Mouse (Mus musculus) heart, postnatal 0 days (tissue): Measurements from ENCODE around the gene Clybl. TPM values are rescaled to one million over a fixed set of nuclear protein-coding genes. Genes with fewer than 3 reads are reported as not detected.

Experiments
- ATAC-seq: fragments of 200-750 bp; cut with Nextera tagmentation; 2 replicates; pipeline ENCODE4 v1.8.0; 2017; ENCODE audit warnings: low read depth, moderate number of reproducible peaks, moderate library complexity; ENCODE audit not compliant: insufficient read depth
- DNase-seq: peaks from one replicate; pipeline ENCODE4 v3.0.0-alpha.2; 2016; ENCODE audit warnings: low spot score
- H3K27ac ChIP-seq: fragments of 300-500 bp; sonication (generic); 2 replicates; pipeline ENCODE4 v1.5.1; 2014; ENCODE audit warnings: low read depth, mild to moderate bottlenecking
- H3K27me3 ChIP-seq: fragments of 300-500 bp; sonication (generic); 2 replicates; pipeline ENCODE4 v1.6.1; 2014; ENCODE audit warnings: low read length, mixed read lengths; ENCODE audit not compliant: control insufficient read depth, insufficient read depth
- H3K36me3 ChIP-seq: fragments of 300-500 bp; sonication (generic); replicated peaks from 2 replicates; pipeline ENCODE4 v1.6.1; 2014; ENCODE audit warnings: low read length, mixed read lengths; ENCODE audit not compliant: control insufficient read depth, insufficient read depth
- H3K4me1 ChIP-seq: fragments of 300-500 bp; sonication (generic); 2 replicates; pipeline ENCODE4 v1.6.1; 2014; ENCODE audit warnings: antibody characterized with exemption; ENCODE audit not compliant: control insufficient read depth, insufficient read depth
- H3K4me2 ChIP-seq: fragments of 300-500 bp; sonication (generic); 2 replicates; pipeline ENCODE4 v1.6.1; 2014; ENCODE audit warnings: low read depth, mild to moderate bottlenecking, low read length, moderate library complexity
- H3K4me3 ChIP-seq: fragments of 300-500 bp; sonication (generic); 2 replicates; pipeline ENCODE4 v1.5.1; 2014; ENCODE audit warnings: low read depth, low read length
- H3K9ac ChIP-seq: fragments of 300-500 bp; sonication (generic); replicated peaks from 2 replicates; pipeline ENCODE4 v1.6.1; 2014; ENCODE audit warnings: low read depth, low read length, mixed read lengths
- H3K9me3 ChIP-seq: fragments of 300-500 bp; sonication (generic); replicated peaks from 2 replicates; pipeline ENCODE4 v1.6.1; 2016; ENCODE audit warnings: low read length; ENCODE audit not compliant: control insufficient read depth
- CTCF ChIP-seq: IDR thresholded peaks from 2 replicates; pipeline ENCODE4 v1.5.1; 2016; ENCODE audit warnings: antibody characterized with exemption, control low read depth, low read depth
- EP300 ChIP-seq: IDR thresholded peaks from 2 replicates; pipeline ENCODE4 v1.6.1; 2016; ENCODE audit warnings: antibody characterized with exemption, low read depth
- WGBS: fragments of 180-500 bp; shearing (Covaris S2); extraction: QIAGEN DNeasy Blood & Tissue Kit; methylation state at CpG from one replicate; pipeline ENCODE4 v1.1.7; 2014; 5-methylcytosine and 5-hydroxymethylcytosine counted together
- polyA plus RNA-seq: library from polyadenylated mRNA; unstranded; fragments of >200 nt; fragmentation: Nextera tagmentation; extraction: Ambion mirVana; gene quantifications from 2 replicates; pipeline ENCODE4 v1.2.1, GENCODE M21; 2015
- total RNA-seq: library from RNA; depleted of rRNA; stranded (reverse); fragments of >200 nt; gene quantifications from 2 replicates; pipeline ENCODE4 v1.2.3, GENCODE M21; 2014; ENCODE audit warnings: low replicate concordance

Clybl gene
- total and polyA plus RNA-seq, 2 experiments from 2014 or later = 74.6 to 111 TPM

- H3K4me1 ChIP-seq = no peaks in the 10 kb centered on the region
- no peak for DNase-seq
- no peak for TF ChIP-seq CTCF
- H3K27me3 ChIP-seq = no peaks in the 10 kb centered on the region
- no peak overlapping the region for H3K27ac ChIP-seq
- ATAC-seq = no peak
- no peaks in the 10 kb centered on the region for H3K9me3 ChIP-seq
- H3K9ac ChIP-seq = no peak overlapping the region
- no peak overlapping the region for H3K4me2 ChIP-seq
- H3K36me3 ChIP-seq = no peaks in the 10 kb centered on the region
- H3K4me3 ChIP-seq = no peak overlapping the region
- WGBS = 67% methylated on average over 2 of the region's 2 CpGs
These were observed 115.4 kb downstream of the Clybl start for GRCm38 (mm10) chr14:122296864-122297263.

DNA sequence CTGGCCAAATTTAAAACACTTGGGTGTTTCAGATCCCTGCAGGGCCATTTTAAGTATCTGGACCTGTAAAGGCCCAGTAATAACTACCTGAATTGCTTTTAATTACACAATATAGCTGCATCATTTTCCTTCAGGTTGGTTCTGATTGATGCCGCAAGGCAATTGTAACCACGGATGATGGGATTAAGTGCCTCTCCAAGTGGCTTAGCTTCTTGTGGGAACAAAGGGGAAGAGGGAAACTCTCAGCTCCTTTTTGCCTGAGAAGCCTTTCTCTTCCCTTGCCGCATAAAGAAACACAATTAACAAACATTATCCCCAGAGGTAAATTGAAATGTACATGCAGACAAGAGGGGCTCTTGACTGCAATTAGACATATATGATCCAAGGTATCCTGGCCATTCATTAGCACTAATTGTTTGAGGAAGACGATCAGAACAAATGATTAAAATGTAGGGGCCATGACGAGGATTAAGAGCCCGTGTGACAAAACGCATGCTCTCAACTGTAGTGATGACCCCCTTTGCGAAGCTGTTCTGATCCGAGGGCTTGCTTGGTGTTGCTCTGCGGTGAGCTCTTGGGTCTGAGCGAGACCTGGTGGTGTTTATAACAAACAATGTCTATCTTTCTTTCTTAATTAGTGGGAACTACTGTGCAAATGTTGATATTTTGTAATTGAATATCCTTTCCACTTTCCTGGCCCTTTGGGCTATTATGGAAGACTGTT, 116.0 kb downstream of the Clybl start:
- Histone ChIP-seq H3K4me3 (no peak overlapping the region), H3K27me3 (no peaks in the 10 kb centered on the region), H3K4me2 (no peak overlapping the region), H3K9ac (no peak overlapping the region), H3K36me3 (no peaks in the 10 kb centered on the region), H3K9me3 (no peaks in the 10 kb centered on the region), H3K27ac (no peak overlapping the region), H3K4me1 (no peaks in the 10 kb centered on the region)
- WGBS = 71% methylated on average over 11 of the region's 11 CpGs
- DNase-seq = no peak
- no peak for TF ChIP-seq EP300
- no peak for TF ChIP-seq CTCF
- no peak for ATAC-seq

DNA sequence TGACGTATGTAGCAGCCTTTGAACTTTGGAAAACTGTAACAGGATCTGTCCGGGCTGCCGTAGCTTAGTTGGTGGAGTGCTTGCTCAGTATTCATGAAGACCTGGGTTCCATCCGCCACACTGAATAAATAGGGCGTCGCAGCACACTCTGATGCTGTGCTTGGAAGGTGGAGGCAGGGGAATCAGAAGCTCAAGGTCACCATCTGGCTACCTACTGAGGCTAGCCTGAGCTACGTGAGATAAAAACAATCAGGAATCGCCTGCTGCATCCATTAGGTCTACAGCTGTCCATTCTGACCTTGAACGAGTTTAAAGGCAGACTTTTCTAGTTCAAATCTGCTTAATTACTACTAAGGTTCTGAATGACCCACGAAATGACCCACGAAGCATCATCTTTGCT, 118.8 kb downstream of the Clybl start:
- Histone ChIP-seq H3K4me3 (no peak overlapping the region), H3K4me1 (no peaks in the 10 kb centered on the region), H3K36me3 (no peaks in the 10 kb centered on the region), H3K27me3 (no peaks in the 10 kb centered on the region), H3K27ac (no peak overlapping the region), H3K9ac (no peak overlapping the region), H3K9me3 (no peaks in the 10 kb centered on the region), H3K4me2 (no peak overlapping the region)
- ATAC-seq (no peak), DNase-seq (no peak)
- 85% methylated on average over 11 of the region's 11 CpGs for WGBS
- TF ChIP-seq EP300 (no peak), CTCF (no peak)

DNA sequence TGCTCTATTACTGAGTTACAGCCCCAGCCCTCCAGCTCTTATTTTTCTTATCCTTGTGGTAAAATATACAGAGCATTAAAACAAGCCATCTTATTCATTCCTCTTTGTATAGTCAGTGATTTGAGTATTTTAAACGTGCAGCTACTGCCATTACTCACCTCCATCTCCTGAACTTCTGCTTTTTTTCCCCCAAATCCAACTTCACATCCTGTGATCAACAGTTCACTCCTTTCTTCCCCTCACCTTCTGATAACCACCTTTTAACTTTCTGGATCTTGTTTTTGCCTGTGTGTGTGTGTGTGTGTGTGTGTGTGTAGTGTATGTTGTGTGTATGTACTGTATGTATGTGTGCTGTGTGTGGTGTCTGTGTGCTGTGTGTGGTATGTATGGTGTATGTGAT, 122.3 kb downstream of the Clybl start:
- Histone ChIP-seq H3K4me1 (no peaks in the 10 kb centered on the region), H3K9me3 (no peaks in the 10 kb centered on the region), H3K4me2 (no peak overlapping the region), H3K4me3 (no peak overlapping the region), H3K27ac (no peak overlapping the region), H3K36me3 (no peaks in the 10 kb centered on the region), H3K9ac (no peak overlapping the region), H3K27me3 (no peaks in the 10 kb centered on the region)
- TF ChIP-seq EP300 = no peak
- no peak for TF ChIP-seq CTCF
- 56% methylated on average over 1 of the region's 1 CpGs for WGBS
- no peak for DNase-seq
- no peak for ATAC-seq

DNA sequence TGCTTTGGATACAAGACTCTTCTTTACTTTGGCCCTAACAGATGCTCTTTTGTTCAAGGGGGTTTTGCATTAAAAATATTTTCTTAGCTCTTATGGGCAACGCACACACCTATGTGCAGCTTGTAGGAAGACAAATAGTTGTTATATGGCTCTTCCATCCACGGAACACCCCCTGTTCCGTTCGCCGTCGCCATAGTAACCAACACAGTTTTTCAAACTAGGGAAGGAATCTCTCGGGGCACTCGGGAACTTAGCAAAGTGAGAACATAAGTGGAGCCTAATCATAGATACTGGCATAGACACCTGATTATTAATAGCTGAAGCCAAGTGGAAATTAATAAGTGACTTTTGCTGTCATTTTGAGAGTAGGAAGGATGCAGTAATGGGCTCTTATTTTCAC, 123.6 kb downstream of the Clybl start:
- no peaks in the 10 kb centered on the region for H3K36me3 ChIP-seq
- no peaks in the 10 kb centered on the region for H3K9me3 ChIP-seq
- H3K4me2 ChIP-seq = no peak overlapping the region
- no peak overlapping the region for H3K27ac ChIP-seq
- no peak for ATAC-seq
- no peak overlapping the region for H3K9ac ChIP-seq
- no peak for DNase-seq
- no peaks in the 10 kb centered on the region for H3K27me3 ChIP-seq
- H3K4me3 ChIP-seq = no peak overlapping the region
- 67% methylated on average over 8 of the region's 8 CpGs for WGBS
- no peak for TF ChIP-seq EP300
- no peak for TF ChIP-seq CTCF
- H3K4me1 ChIP-seq = no peaks in the 10 kb centered on the region

GRCm38 (mm10) chr14:122312415-122312814, 130.9 kb downstream of the Clybl start:
- no peak overlapping the region for H3K4me2 ChIP-seq
- TF ChIP-seq CTCF (no peak), EP300 (no peak)
- 0 out of 2 replicates have a peak, but pooled peaks cover 4% of the 10 kb centered on the region for H3K9me3 ChIP-seq
- DNase-seq (no peak), ATAC-seq (no peak)
- H3K4me1 ChIP-seq = no peaks in the 10 kb centered on the region
- WGBS = 89% methylated on average over 6 of the region's 6 CpGs
- H3K36me3 ChIP-seq = no peaks in the 10 kb centered on the region
- no peaks in the 10 kb centered on the region for H3K27me3 ChIP-seq
- H3K9ac ChIP-seq = no peak overlapping the region
- no peak overlapping the region for H3K4me3 ChIP-seq
- no peak overlapping the region for H3K27ac ChIP-seq
